Mouse (Mus musculus): Measurements from ENCODE around the gene Cisd3.
"Not testable (repeated sequence)": the region's sequence is repeated elsewhere in the genome, so short reads cannot be mapped to it uniquely, and the experiment has no call there.

Gene Cisd3

DNA sequence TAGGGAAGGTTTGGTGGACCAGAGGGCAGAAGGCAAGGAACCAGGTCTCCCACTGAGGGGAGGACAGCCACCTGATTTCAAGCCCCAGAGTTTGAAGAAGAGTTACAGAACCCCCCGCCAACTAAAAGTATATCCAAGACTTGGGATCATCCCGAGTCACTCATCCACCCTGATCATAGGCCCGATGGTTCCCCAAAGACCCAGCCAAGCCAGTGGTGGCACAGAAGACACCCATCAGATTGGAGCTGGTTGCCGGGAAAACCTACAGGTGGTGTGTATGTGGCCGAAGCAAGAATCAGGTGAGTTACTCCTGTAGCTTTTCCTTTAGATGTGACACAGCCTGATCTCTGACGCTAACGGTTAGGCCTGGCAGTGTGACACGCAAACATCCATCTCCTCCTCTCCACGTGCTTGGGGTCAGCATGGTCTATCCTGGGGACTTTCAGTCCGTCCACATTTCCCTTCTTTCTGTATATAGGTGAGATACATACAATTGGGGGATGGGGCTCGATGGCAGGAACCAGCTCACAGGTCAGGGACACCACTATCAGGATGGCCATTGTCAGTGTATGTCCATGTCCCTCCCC lies 789 bp downstream of the Cisd3 start:
- DNase-seq (ENCODE audit: inconsistent ontology term), result no peak

DNA sequence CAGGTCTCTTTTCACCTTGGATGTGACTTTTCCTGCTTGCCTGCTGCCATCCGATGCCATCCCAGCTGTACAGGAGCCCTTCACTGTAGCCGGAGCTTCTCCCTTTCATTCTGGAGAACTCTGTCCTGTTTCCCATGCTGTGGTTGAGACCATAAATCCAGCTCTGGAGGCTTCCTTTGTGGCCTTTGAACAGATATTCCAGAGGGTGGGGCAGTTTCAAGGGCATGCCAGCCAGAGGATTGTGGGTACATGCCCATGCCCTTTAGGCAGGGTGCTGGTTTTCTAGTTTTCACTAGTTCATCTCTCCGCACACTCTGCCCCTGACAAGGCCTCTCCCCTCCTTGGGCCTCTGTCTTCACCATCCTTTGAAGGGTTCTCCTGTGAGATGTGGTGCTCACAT lies 1.4 kb downstream of the Cisd3 start:
- DNase-seq (ENCODE audit: inconsistent ontology term), result no peak

DNA sequence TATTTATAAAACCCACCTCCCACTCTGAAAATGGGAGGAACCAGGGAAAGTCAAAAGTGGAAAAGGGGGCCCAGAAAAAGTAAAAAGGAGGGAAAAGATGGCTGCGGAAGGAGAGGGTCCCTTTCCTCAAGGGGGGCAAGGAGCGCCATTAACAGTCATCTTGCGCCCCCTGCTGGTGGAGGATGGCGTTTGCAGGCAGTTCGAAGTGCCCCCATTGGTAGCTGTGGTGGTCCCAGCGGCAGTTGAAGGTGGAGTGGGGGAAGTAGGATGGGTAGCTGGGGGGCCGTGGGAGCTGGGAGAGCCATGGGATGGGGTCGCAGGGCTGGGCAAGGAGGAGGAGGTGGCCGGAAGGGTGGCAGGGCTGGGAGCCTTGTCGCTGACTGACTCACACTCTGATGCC lies 4.2 kb downstream of the Cisd3 start:
- no peak for DNase-seq (ENCODE audit: inconsistent ontology term)

DNA sequence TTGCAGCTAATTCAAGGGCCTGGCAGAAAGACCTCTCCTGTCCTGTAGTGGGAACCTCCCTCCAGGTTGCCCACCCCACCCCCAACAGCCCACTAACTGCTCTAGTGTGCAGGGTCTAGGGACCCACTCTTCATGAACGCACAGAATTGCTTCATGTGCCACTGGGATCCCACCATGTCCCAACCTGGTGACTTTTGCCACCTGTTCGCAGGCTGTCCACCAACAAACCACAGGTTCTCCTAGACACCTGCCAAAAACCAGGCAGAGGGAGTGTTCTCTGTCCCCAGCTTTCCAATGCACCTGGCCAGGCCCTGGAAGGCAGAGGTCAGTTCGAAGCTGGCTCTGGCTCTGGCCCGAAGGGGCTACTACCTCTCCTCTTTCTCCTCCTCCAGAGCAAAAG lies 8.8 kb downstream of the Cisd3 start:
- DNase-seq (ENCODE audit: inconsistent ontology term), result no peak

DNA sequence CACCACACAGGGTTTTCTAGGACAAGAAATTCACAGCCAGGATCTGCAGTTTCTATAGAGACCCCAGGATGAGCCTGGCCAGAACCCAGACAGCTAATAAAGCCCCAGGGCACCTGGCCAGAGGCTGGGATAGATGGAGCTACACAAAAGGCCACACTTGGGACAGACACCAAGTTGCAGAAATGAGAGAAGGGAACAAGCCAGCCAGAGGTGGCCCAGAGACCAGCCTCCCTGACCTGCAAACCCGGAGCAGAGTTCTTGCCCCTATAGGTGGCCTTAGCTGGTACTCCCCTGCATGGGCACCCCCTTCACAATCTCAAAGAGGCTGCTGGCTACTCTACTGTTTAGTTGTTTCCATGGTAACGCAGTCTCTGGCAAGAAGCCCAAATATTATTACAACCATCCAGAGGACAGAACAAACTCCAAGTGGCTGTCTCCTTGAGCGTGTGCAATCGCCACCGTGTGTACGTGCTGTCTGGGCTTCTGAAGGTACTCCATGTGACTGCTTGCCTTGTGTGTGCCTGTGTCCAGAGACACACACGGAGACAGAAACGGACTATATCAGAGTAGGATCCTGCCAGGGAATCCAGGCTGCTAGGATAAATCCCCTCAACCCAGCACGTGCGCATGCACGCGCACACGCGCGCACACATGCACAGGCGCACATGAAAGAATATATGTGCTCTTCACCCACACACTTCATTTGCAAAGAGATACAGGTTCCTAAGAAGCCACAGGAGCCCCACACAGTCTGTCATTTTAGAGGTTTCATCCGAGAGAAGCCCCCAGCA lies 9.5 kb downstream of the Cisd3 start:
- peak; percentile 88 for DNase-seq (ENCODE audit: inconsistent ontology term)

DNA sequence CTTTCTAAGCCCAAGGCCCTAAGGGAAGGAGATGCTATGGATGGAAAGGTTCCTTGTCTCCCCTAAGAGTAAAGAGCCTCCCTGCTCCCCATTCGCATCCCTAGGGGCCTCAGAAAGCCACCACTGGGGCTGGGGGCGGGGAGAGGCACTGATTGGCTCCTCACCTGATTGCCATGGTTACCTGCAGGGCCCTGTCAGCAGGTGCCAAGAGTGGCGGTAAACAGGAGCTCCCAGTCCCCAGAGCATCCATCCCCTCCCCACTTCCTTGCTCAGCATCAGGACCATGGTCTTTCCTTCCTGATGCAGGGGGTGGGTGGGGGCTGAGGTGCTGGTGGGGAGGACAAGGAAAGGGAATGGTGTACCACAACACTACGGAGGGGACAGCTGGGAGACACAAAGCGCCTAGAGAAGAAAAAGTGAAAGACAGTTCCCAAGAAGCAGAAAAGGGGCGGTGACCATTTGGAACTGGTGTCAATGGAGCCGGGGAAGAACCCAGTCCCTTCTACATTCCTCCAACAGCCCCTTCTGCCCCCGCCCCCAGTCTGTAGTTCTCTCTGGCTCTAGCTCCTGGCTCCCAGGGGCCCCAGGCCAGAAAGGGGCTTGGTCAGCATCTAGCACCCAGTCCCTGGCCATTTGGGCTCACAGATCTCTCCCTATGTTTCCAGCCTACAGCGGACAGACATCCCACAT lies 10.2 kb downstream of the Cisd3 start:
- no peak for DNase-seq (ENCODE audit: inconsistent ontology term)

DNA sequence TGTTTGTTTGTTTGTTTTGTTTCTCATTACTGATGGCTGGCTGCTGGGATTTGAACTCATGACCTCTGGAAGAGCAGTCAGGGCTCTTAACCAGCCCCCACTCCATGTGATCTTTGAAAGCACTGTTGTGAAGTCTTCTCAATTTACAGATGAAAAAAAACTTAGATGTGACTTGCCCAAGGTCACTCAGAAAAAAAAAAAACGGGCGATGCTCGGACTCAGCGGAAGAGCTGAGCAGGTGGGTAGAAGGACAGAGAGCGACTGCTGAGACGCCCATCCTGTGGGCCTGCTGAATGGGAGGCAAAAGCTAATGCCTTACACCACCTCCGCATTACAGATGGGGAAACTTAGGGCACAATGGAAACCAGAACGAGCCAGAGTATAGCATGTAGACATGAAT lies 11.0 kb downstream of the Cisd3 start:
- no peak for DNase-seq (ENCODE audit: inconsistent ontology term)

DNA sequence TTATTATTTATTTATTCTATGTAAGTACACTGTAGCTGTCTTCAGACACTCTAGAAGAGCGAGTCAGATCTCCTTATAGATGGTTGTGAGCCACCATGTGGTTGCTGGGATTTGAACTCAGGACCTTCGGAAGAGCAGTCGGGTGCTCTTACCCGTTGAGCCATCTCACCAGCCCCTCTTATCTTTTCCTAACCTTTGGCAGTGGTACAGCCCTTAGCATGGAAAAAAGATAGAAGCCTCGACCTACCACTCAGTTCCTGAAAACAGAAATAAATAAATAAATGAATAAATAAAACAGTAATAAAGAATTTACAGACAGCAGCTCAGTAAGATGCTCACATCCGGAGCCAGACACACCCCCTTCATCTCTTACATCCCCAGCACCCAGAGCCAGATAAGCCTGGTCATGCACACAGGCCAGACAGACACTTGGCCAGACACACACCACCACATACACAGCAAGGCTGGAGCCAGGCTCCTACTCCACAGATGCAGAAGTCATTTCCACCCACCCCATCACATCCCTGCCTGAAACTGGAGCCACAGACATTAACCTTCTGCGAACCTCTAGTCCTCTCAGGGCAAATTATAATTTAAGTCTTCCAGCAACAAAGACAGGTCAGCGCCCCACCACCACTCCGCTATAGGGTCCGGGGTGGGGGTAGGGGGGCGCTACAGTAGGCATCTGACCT lies 11.7 kb downstream of the Cisd3 start:
- no peak for DNase-seq (ENCODE audit: inconsistent ontology term)

DNA sequence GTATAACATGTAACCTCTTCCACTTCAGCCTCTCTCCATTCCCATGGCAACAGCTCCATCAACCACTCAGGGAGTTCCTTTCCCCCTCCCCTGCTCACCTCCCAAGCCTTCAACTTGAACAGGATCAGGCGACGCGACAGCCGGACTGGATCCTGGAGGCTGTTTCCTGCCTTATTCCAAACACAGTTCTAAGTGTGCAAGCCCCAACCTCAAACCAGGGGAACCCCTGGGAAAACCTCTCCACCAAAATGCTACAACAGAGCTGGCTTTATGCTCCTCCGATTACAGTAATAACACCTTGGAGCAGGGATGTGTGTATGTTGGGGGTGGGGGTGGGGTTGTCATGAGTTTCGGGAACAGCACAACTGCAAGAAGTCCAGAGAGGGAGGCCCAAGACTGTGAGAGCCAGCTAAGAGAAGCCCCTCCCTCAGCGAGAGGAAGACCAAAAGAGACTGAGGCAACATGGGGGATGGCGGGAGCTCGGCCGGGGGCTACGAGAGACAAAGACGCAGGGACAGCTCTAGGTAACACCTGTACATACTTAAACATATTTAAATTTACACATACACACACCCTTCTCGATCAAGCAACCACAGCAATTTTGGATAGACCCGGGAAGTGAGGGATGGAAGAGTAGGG lies 12.4 kb downstream of the Cisd3 start:
- DNase-seq (ENCODE audit: inconsistent ontology term), result no peak

DNA sequence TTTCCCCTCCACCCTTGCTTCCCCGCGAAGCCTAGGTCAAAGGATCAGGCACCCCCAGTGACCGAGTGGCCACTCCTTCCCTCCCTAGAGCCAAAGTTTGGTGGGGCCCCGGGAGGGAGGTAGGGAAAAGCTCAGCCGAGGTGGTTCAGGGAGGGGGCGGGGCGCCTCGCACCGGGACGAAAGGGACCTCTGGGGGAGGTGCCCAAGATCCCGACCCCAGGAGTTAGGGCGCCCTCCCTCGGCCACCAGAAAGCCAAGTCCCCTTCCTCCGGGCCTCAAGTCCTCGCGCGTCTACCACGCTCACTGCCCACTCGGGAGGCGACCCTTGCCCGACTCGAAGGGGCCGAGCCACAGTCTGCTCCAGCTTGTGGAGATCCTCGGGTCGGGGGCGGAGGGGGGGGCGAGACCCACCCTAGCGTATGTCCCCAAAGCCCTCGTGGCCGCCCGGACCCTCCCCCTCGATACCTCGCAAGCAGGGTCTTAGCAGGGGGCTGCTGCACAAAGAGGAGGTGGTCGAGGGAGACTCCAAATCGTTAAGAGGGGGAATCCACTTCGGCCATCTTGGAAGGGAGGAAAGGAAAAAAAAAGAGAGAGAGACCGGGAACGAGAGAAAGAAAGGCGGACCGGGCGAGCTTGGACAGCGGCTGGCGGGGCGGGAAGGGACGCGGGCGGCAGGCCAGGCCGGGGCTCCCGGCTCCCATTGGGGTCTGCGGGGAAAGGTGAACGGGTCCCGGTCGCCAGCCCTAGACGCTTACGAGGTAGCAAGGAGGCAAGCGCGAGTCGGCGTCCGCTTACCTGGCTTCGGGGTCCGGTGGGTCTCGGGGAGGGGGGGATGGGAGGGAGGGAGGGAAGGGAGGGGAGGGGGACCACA lies 13.3 kb downstream of the Cisd3 start:
- peak; percentile 85 for DNase-seq (ENCODE audit: inconsistent ontology term)

DNA sequence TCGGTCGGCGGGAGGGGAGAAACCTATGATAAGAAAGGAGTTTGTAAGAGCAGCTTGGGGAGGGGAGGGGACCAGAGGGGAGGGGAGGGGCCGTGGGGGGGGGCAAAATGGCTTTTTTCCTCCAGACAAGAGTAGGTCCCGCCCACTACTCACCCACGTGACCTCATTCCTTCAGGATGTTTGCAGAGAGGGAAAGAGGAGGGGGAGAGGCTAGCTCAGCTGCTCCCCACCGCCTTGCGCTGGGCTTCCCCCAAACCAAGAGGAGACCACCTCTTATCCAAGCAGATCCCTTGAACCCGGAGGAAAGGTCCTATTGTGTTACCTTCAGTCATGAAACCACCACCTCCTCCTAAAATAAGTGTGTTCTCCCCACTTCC lies 14.0 kb downstream of the Cisd3 start:
- peak; percentile 88 for DNase-seq (ENCODE audit: inconsistent ontology term)

DNA sequence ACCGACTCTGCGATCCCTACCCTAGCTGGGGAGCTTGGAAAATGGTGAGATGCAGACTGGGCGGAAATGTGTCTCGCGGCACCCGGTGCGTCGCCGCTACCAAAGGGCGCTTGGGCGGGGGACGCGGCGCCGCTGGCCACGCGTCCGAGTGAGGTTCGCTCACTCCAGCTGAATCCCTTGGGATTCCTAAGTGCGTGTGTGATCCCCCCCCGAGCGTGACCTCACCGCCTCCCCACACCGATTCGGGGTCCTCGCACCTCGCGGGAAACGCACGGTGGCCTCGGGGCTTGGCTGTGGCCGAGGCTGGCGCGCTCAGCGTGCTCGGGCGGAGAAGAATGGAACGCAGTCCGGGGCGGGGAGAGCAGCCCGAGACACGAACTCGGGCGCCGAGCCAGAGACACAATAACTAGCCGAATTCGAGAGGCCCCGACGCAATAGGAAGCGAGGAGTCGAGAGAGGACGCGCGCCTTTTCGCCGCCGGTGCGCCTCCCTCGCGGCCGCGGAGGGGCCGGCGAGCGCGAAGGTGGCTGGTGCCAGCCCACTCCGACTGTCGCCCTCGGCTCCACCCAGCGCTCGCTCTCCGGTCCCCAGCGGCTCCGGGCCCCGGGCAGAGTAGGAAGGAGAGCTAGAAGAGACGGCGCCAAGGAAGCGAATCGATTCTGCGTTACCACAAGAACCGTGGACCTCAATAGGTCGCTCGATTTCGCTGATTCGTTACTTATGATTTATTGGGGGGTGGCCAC lies 14.5 kb downstream of the Cisd3 start, which contains the start of gene Pcgf2:
Pcgf2 (minus strand) TSS at position 495 of the 743 bp plus-strand sequence.
- peak; percentile 88 for DNase-seq (ENCODE audit: inconsistent ontology term)

DNA sequence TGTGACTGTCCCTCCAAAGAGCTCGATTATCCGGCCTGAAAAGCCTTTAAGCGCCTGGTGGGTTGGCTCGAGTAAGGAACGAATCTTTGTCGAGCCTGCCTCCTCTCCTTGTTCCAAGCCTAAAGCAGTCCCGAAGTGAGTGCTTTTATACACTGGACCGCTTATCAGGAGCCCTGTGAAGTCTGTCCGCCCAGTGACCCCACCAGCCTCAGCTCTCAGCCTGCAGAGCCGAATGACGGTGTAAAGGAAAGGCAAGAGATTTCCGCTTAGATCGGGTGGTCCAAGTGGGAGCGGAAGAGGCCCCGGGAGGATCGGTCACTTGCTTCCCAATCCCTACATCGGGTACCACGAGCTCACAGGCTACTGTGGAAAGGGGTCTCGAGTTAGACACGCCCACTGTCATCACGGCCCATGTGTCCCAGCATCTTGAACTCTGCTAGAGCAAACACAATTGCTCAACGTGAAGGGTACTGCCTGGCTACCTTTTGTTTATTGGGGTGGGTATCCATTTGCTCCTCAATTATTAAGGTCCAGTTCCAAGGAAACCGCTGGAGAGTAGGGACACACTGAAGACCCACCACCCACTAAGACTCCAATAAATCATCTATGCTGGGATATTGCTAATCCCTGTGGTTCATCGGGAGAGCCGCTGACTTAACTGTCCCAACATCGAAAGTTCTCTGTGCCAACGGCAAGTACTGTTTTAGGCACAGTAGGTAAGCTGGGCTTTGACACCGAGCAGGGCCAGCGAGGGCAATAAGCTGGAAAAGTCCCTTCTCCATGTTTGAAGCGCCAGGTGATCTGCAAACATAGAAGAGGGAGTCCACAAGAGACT lies 15.3 kb downstream of the Cisd3 start:
- no peak for DNase-seq (ENCODE audit: inconsistent ontology term)

DNA sequence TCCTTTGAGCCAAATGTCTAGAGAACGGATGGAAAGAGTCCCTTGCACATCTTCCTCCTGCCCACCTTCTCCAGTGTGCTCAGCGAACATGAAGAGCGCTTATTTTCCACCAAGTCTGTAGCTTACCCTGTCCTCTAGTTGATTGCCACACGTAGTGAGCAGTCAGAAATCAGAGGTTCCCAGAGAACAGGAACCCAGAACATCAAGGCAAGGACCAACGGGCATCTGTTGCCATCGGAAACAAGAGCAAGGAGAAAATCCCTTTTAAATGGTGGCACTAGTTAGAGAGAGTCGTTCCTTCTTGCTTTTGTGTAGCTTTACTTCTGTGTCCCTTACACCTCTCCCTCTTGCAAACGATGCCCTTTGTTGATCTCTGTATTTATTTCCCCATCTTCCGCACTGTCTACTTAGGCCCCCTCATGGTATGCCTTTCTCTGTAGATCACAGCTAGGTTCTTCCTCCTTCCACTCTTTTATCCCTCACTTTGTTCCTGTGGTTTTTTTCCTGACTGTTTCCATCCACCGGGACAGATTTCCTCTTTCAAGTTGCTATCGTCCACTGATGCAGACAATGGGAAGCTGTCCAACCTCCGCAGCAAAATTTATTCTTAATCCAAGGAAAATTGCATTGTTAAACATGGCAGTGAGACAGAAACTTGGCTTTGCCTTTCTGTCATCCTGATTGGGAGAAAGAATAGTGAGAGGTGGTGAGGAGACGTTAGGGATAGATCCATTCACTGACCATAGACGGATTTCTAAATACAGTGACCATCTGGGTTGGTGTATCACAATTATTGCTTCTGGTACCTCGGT lies 16.2 kb downstream of the Cisd3 start:
- DNase-seq (ENCODE audit: inconsistent ontology term), result peak; percentile 43

DNA sequence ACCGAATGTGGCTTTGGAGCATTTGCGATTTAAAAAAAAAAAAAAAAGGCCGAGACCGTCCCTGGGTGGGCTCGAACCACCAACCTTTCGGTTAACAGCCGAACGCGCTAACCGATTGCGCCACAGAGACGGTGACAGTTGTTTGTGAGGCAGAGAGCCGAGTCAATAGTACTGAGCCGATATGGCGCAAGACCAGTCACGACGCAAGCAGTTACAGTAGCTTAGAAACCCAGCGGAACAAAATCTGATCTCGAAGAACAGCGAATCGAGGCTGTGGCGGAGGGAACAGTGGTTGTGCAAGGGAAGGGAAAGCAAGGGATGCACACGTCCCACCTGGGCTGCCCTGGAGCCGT lies 16.7 kb downstream of the Cisd3 start:
- DNase-seq (ENCODE audit: inconsistent ontology term), result peak; percentile 85

DNA sequence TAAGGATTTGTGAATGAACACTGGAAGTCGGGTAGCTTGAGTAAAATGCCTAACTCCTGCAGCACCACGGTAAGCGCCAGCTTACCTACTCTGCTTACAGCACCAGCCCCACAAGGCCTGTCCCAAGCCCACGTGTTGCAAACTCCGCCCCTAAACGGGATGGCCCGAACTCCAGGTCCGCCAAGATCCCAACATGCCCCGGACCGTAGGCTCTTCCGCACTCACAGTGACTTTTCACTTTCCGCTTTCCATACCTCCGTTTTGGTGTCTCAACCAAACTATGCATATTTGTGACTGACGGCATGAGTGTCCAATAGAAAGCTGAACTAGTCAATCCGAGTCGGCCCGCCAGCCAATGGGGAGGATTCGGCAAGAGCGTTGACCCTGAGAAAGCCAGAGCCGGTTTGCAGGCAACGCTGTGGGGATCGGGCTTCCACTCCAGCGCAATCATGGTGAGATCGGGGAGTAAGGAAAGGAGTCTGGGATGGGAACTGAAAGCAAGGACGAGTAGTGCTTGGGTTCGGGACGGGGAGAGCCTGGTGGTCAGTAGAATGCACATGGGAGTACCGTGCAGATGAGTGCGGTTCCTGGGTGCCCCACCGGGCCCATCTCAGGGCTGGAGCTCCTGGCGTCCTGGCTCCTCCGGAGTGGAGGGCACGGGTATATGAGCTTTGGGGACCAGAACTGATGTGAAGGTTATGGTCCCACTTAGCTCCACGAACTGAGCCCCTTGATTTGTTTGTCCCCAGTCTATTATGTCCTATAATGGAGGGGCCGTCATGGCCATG lies 17.6 kb downstream of the Cisd3 start, which contains the start of gene Psmb3:
Psmb3 (plus strand) TSS at position 361 of the 788 bp plus-strand sequence.
- peak; percentile 100 for DNase-seq (ENCODE audit: inconsistent ontology term)

DNA sequence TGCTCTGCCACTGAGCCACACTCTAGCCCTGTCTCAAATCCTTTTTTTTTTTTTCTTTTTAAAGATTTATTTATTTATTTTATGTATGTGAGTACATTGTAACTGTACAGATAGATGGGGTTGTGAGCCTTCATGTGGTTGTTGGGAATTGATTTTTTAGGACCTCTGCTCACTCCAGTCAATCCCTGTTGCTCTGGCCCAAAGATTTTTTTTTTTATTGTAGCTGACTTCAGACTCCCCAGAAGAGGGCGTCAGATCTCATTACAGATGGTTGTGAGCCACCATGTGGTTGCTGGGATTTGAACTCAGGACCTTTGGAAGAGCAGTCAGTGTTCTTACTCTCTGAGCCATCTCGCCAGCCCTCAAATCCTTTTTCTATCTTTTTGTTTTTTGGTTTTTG lies 24.4 kb downstream of the Cisd3 start:
- DNase-seq (ENCODE audit: inconsistent ontology term), result not testable (repeated sequence)

Measured in Muller cell, postnatal 12 days (primary cell).